ENCODE assay signal across 8 mouse cellular contexts in the genomic region with DNA sequence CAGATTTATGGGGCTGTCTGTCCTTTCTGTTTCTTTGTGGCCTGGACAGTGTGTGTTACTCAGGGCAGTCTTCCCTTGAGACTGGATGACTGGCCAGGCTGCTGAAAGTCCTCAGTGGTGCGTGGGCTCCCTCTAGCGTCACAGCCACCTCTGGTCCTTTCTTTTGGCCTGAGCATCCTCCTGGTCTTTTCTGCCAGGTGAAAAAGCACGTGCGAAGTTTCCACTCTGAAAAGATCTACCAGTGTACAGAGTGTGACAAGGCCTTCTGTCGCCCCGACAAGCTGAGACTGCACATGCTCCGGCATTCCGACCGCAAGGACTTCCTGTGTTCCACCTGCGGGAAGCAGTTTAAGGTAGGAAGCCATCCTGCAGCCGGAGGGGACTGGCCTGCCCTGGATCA. TPM values are rescaled to one million over a fixed set of nuclear protein-coding genes. Genes with fewer than 3 reads are reported as not detected.
DNase-seq lines count a peak whose midpoint lies in the region; ATAC-seq and TF ChIP-seq lines count a peak whose summit lies in the region.

No protein-coding gene starts in this region.

- no peak overlapping the region for H3K4me3 ChIP-seq in embryonic fibroblast, embryonic 13.5 days (ENCODE audit: insufficient read depth, low read length)
- H3K4me3 ChIP-seq in heart, postnatal 0 days (ENCODE audit: low read depth, low read length) = no peak overlapping the region

- peaks cover 12% of the 10 kb centered on the region; the same call in 1 of the 2 replicates for H3K36me3 ChIP-seq in heart, postnatal 0 days (replicated peaks; ENCODE audit: control insufficient read depth, insufficient read depth, low read length)

- ATAC-seq in heart, postnatal 0 days (ENCODE audit: insufficient read depth, low read depth) = no peak
- peak; percentile 51; the same call in 1 of the 2 replicates for ATAC-seq in neutrophil, adult 5-6 weeks (ENCODE audit: extremely low read depth, insufficient number of reproducible peaks, low FRiP score, poor library complexity, severe bottlenecking)

- TF ChIP-seq EP300 in heart, postnatal 0 days (IDR thresholded peaks at IDR 0.05; ENCODE audit: low read depth) = no peak

- peak; percentile 81 for DNase-seq in CD4-positive, CD25-positive, alpha-beta regulatory T cell, adult 2 months (ENCODE audit: low read depth, low spot score)
- DNase-seq in adrenal gland, postnatal 4 days (ENCODE audit: low spot score in 2 of 2) = peak; percentile 19 to 43
- DNase-seq in heart, postnatal 0 days (ENCODE audit: low spot score) = peak; percentile 65
- DNase-seq in kidney, postnatal 25 days = peak; percentile 76 to 87
- peak; percentile 70 to 77 for DNase-seq in lung, adult 18-20 months
- peak; percentile 11 to 28 for DNase-seq in thymus, adult 18-20 months

- H3K9me3 ChIP-seq in heart, postnatal 0 days (replicated peaks; ENCODE audit: control insufficient read depth, low read length) = no peaks in the 10 kb centered on the region

- H3K27ac ChIP-seq in embryonic fibroblast, embryonic 13.5 days (ENCODE audit: insufficient read depth, low read length) = no peak overlapping the region
- no peak overlapping the region for H3K27ac ChIP-seq in heart, postnatal 0 days (ENCODE audit: low read depth)

- no peak for TF ChIP-seq POLR2A in embryonic fibroblast, embryonic 13.5 days (IDR thresholded peaks at IDR 0.05; ENCODE audit: low read depth, low read length)

- peak; percentile 97 for TF ChIP-seq CTCF in embryonic fibroblast, embryonic 13.5 days (IDR thresholded peaks at IDR 0.05; ENCODE audit: borderline replicate concordance, insufficient read depth, low read length)
- peak; percentile 95 for TF ChIP-seq CTCF in heart, postnatal 0 days (IDR thresholded peaks at IDR 0.05; ENCODE audit: low read depth)

- H3K9ac ChIP-seq in heart, postnatal 0 days (replicated peaks; ENCODE audit: low read depth, low read length) = no peak overlapping the region

- 65% methylated on average over 11 of the region's 11 CpGs for WGBS in heart, postnatal 0 days

- no peaks in the 10 kb centered on the region for H3K27me3 ChIP-seq in heart, postnatal 0 days (ENCODE audit: control insufficient read depth, insufficient read depth, low read length)

- no peak overlapping the region for H3K4me2 ChIP-seq in heart, postnatal 0 days (ENCODE audit: low read depth, low read length)

- no peaks in the 10 kb centered on the region for H3K4me1 ChIP-seq in embryonic fibroblast, embryonic 13.5 days (ENCODE audit: control insufficient read depth, insufficient read depth, low read length)
- no peaks in the 10 kb centered on the region for H3K4me1 ChIP-seq in heart, postnatal 0 days (ENCODE audit: control insufficient read depth, insufficient read depth)

RNA-seq across cellular contexts. Expression of gene Nfrkb, which starts 37.1 kb away (rescaled TPM):
- 10 to 100 TPM; 40.3 to 42.0 TPM for total RNA-seq in adrenal gland, postnatal 4 days (2021)
- polyA plus RNA-seq in embryonic fibroblast, embryonic 13.5 days (2011; ENCODE audit: insufficient read length, low read depth, missing spikeins) = 14.0 and 16.1 TPM in 2 replicates
- total RNA-seq in heart, postnatal 0 days (2014; rRNA removed; ENCODE audit: low replicate concordance) = 19.7 and 34.3 TPM in 2 replicates
- polyA plus RNA-seq in heart, postnatal 0 days (2015; fragmentation: Nextera tagmentation; extraction: Ambion mirVana) = 7.9 and 8.8 TPM in 2 replicates
- total RNA-seq in neutrophil, adult 5-6 weeks (2017) = 62.0 and 62.8 TPM in 2 replicates

Comparison
In these comparisons a context has a peak if more than half of its experiments do, and no peak if none do; other contexts are left out.
1. DNase-seq: peak in every context shown above with its lines; median percentile 82 in kidney, postnatal 25 days; 81 in CD4-positive, CD25-positive, alpha-beta regulatory T cell, adult 2 months; 74 in lung, adult 18-20 months; 65 in heart, postnatal 0 days; 31 in adrenal gland, postnatal 4 days; 20 in thymus, adult 18-20 months.